In the genomic region with DNA sequence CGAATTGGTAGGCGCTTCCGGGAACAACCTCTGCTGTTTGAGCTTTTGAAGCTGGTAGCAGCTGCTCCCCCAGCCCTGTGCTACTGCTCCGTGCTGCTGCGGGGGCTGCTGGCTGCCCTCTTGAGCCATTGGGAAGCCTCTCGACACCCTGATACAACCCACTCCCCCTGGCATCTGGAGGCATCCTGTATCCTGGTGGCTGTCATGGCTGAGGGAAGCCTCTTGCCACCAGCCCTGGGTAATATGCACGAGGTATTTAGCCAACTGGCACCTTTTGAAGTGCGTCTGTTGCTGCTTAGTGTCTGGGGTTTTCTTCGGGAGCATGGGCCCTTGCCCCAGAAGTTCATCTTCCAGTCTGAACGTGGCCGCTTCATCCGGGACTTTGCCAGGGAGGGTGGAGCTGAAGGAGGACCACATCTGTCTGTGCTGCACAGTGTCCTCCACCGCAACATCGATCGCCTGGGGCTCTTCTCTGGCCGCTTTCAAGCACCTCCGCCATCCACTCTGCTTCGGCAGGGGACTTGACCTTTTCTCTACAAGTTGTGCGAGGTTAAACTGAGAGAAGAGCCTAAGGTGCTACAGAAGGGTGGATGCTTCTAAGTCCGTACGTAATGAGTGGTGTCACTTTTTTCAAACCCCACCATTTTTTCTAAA, we compare ENCODE assay signal across 8 mouse cellular contexts. TPM values are rescaled to one million over a fixed set of nuclear protein-coding genes. Genes with fewer than 3 reads are reported as not detected.
DNase-seq lines count a peak whose midpoint lies in the region; ATAC-seq and TF ChIP-seq lines count a peak whose summit lies in the region.
"Not testable (repeated sequence)": the region's sequence is repeated elsewhere in the genome, so short reads cannot be mapped to it uniquely, and the experiment has no call there.
"Had no signal": no experiment of that assay in that cellular context is flagged by ENCODE, and none has a peak within 500 bp of the region (broad histone marks: within the 10 kb centered on the region; RNA-seq: fewer than 3 reads in every experiment).

No protein-coding gene starts in this region.

- WGBS in hindbrain, postnatal 0 days, result 19% methylated on average over 21 of the region's 21 CpGs

- peak; percentile 62 for DNase-seq in adrenal gland, adult 2 months
- DNase-seq in embryo, embryonic 11 days, result peak; percentile 44
- peak; percentile 35 for DNase-seq in gastrocnemius, postnatal 25 days
- peak; percentile 54 for DNase-seq in hindbrain, postnatal 0 days (ENCODE audit: low spot score)
- DNase-seq in left cerebral cortex, postnatal 4 days, result peak; percentile 60
- DNase-seq in lung, postnatal 4 days, result peak; percentile 52 to 63
- DNase-seq in ovary, postnatal 14 days (ENCODE audit: low spot score), result peak; percentile 49

- peak overlapping the region; percentile 72 for H3K4me2 ChIP-seq in hindbrain, postnatal 0 days (ENCODE audit: low read depth, low read length)

- intact Hi-C loops in left cerebral cortex, postnatal 4 days (cut with DNase I), result not testable (repeated sequence)

- ATAC-seq in hindbrain, postnatal 0 days, result peak; percentile 46

- TF ChIP-seq CTCF in hindbrain, postnatal 0 days (IDR thresholded peaks at IDR 0.05; ENCODE audit: low read depth), result not testable (repeated sequence)

- H3K4me1 ChIP-seq in hindbrain, postnatal 0 days (ENCODE audit: insufficient read depth, low read length), result not testable (repeated sequence)

- H3K9me3 ChIP-seq in hindbrain, postnatal 0 days (ENCODE audit: low read length), result not testable (repeated sequence)

- peak overlapping the region; percentile 91 for H3K4me3 ChIP-seq in hindbrain, postnatal 0 days (ENCODE audit: low read length)

- not testable (repeated sequence) for H3K27me3 ChIP-seq in hindbrain, postnatal 0 days (ENCODE audit: insufficient read depth, low read length)

- peak overlapping the region; percentile 94; the same call in 1 of the 2 replicates for H3K9ac ChIP-seq in hindbrain, postnatal 0 days (replicated peaks; ENCODE audit: low read length)

- H3K27ac ChIP-seq in hindbrain, postnatal 0 days, result peak overlapping the region; percentile 86

- not testable (repeated sequence) for H3K36me3 ChIP-seq in hindbrain, postnatal 0 days (ENCODE audit: insufficient read depth, low read length)

RNA-seq across cellular contexts. Expression of a gene that starts 0.5 kb away (rescaled TPM):
- total RNA-seq in adrenal gland, adult 2 months (2021), result 100 to 1,000 TPM; 172 to 199 TPM
- 77.2 and 98.7 TPM in 2 replicates for polyA plus RNA-seq in adrenal gland, adult 2 months (2012; rRNA removed)
- 10 to 100 TPM; 23.1 to 25.9 TPM for total RNA-seq in gastrocnemius, postnatal 25 days (2021)
- 103 and 110 TPM in 2 replicates for total RNA-seq in hindbrain, postnatal 0 days (2014; rRNA removed)
- polyA plus RNA-seq in hindbrain, postnatal 0 days (2015; fragmentation: Nextera tagmentation; extraction: Ambion mirVana), result 55.5 and 55.6 TPM in 2 replicates
- total RNA-seq in left cerebral cortex, postnatal 4 days (2021), result 100 to 1,000 TPM; 102 to 110 TPM

RNA-seq across cellular contexts. Expression of a gene that starts 4.5 kb away (rescaled TPM):
- total RNA-seq in adrenal gland, adult 2 months (2021), result 10 to 100 TPM; 21.5 to 23.7 TPM
- polyA plus RNA-seq in adrenal gland, adult 2 months (2012; rRNA removed), result 23.5 and 29.6 TPM in 2 replicates
- 1 to 10 TPM; 8.3 to 9.4 TPM for total RNA-seq in gastrocnemius, postnatal 25 days (2021)
- 40.8 and 46.3 TPM in 2 replicates for total RNA-seq in hindbrain, postnatal 0 days (2014; rRNA removed)
- polyA plus RNA-seq in hindbrain, postnatal 0 days (2015; fragmentation: Nextera tagmentation; extraction: Ambion mirVana), result 23.2 and 23.8 TPM in 2 replicates
- total RNA-seq in left cerebral cortex, postnatal 4 days (2021), result 10 to 100 TPM; 25.3 to 25.6 TPM

RNA-seq across cellular contexts. Expression of a gene that starts 8.6 kb away (rescaled TPM):
- 1 to 10 TPM; 3.2 to 4.5 TPM for total RNA-seq in adrenal gland, adult 2 months (2021)
- polyA plus RNA-seq in adrenal gland, adult 2 months (2012; rRNA removed), result not detected in 2 replicates
- total RNA-seq in gastrocnemius, postnatal 25 days (2021), result not detected
- total RNA-seq in hindbrain, postnatal 0 days (2014; rRNA removed), result 0.52 and 2.7 TPM in 2 replicates
- not detected in 2 replicates for polyA plus RNA-seq in hindbrain, postnatal 0 days (2015; fragmentation: Nextera tagmentation; extraction: Ambion mirVana)
- 1 to 10 TPM; 4.2 to 5.8 TPM for total RNA-seq in left cerebral cortex, postnatal 4 days (2021)
- polyA plus RNA-seq: large intestine, adult 2 months had no signal

RNA-seq across cellular contexts. Expression of a gene that starts 8.7 kb away (rescaled TPM):
- total RNA-seq in adrenal gland, adult 2 months (2021), result 10 to 100 TPM; 46.8 to 53.6 TPM
- 4.3 and 5.6 TPM in 2 replicates for polyA plus RNA-seq in adrenal gland, adult 2 months (2012; rRNA removed)
- 10 to 100 TPM; 13.1 to 18.0 TPM for total RNA-seq in gastrocnemius, postnatal 25 days (2021)
- 13.6 and 29.8 TPM in 2 replicates for total RNA-seq in hindbrain, postnatal 0 days (2014; rRNA removed)
- 37.7 and 38.6 TPM in 2 replicates for polyA plus RNA-seq in hindbrain, postnatal 0 days (2015; fragmentation: Nextera tagmentation; extraction: Ambion mirVana)
- 10 to 100 TPM; 16.4 to 21.4 TPM for total RNA-seq in left cerebral cortex, postnatal 4 days (2021)

RNA-seq across cellular contexts. Expression of a gene that starts 13.6 kb away (rescaled TPM):
- not detected for total RNA-seq in adrenal gland, adult 2 months (2021)
- polyA plus RNA-seq in adrenal gland, adult 2 months (2012; rRNA removed), result not detected in 2 replicates
- not detected for total RNA-seq in gastrocnemius, postnatal 25 days (2021)
- not detected in 2 replicates for total RNA-seq in hindbrain, postnatal 0 days (2014; rRNA removed)
- not detected in 2 replicates for polyA plus RNA-seq in hindbrain, postnatal 0 days (2015; fragmentation: Nextera tagmentation; extraction: Ambion mirVana)
- not detected for total RNA-seq in left cerebral cortex, postnatal 4 days (2021)
- polyA plus RNA-seq: large intestine, adult 2 months had no signal

Comparison
In these comparisons a context has a peak if more than half of its experiments do, and no peak if none do; other contexts are left out.
1. Peak in every context shown above with its lines: DNase-seq, ATAC-seq, H3K4me3 ChIP-seq and H3K27ac ChIP-seq.